Mouse (Mus musculus) midbrain, embryonic 16.5 days (tissue): ENCODE measurements around the gene Rhbdl1. TPM values are rescaled to one million over a fixed set of nuclear protein-coding genes. Genes with fewer than 3 reads are reported as not detected.
A peak's percentile ranks its signal among the peaks of the same experiment; 100 is the strongest.

ENCODE experiments used
- ATAC-seq: fragments of 200-750 bp; cut with Nextera tagmentation; 2 replicates; pipeline ENCODE4 v1.8.0; 2017; ENCODE audit warnings: moderate TSS enrichment
- H3K27ac ChIP-seq: fragments of 300-500 bp; sonication (generic); 2 replicates; pipeline ENCODE4 v1.5.1; 2014; ENCODE audit warnings: mild to moderate bottlenecking, low read length, mixed read lengths
- H3K27me3 ChIP-seq: fragments of 300-500 bp; sonication (generic); 2 replicates; pipeline ENCODE4 v1.6.1; 2014; ENCODE audit warnings: low read depth, low read length, mixed read lengths; ENCODE audit not compliant: control insufficient read depth, insufficient read depth
- H3K36me3 ChIP-seq: fragments of 300-500 bp; sonication (generic); 2 replicates; pipeline ENCODE4 v1.6.1; 2014; ENCODE audit warnings: mild to moderate bottlenecking, low read length, moderate library complexity, mixed read lengths; ENCODE audit not compliant: control insufficient read depth, insufficient read depth
- H3K4me1 ChIP-seq: fragments of 300-500 bp; sonication (generic); 2 replicates; pipeline ENCODE4 v1.6.1; 2014; ENCODE audit warnings: mild to moderate bottlenecking, low read length, mixed read lengths; ENCODE audit not compliant: control insufficient read depth, insufficient read depth
- H3K4me2 ChIP-seq: fragments of 300-500 bp; sonication (generic); 2 replicates; pipeline ENCODE4 v1.6.1; 2014; ENCODE audit warnings: mild to moderate bottlenecking, low read length, mixed read lengths
- H3K4me3 ChIP-seq: fragments of 300-500 bp; sonication (generic); 2 replicates; pipeline ENCODE4 v1.5.1; 2014; ENCODE audit warnings: low read depth, mild to moderate bottlenecking, low read length, moderate library complexity, mixed read lengths
- H3K9ac ChIP-seq: fragments of 300-500 bp; sonication (generic); 2 replicates; pipeline ENCODE4 v1.6.1; 2014; ENCODE audit warnings: low read depth, low read length, mixed read lengths
- H3K9me3 ChIP-seq: fragments of 300-500 bp; sonication (generic); replicated peaks from 2 replicates; pipeline ENCODE4 v1.6.1; 2014; ENCODE audit warnings: mild to moderate bottlenecking, low read length, mixed read lengths; ENCODE audit not compliant: control insufficient read depth, poor library complexity, severe bottlenecking
- WGBS: fragments of 180-500 bp; shearing (Covaris S2); extraction: QIAGEN DNeasy Blood & Tissue Kit; methylation state at CpG from one replicate; pipeline ENCODE4 v1.1.7; 2014; 5-methylcytosine and 5-hydroxymethylcytosine counted together
- polyA plus RNA-seq: library from polyadenylated mRNA; unstranded; fragments of >200 nt; fragmentation: Nextera tagmentation; extraction: Ambion mirVana; gene quantifications from 2 replicates; pipeline ENCODE4 v1.2.1, GENCODE M21; 2015

Gene Rhbdl1
- polyA plus RNA-seq, 1 experiment from 2014 or later: 66.1 TPM

GRCm38 (mm10) chr17:25879750-25880149 lies 42.7 kb upstream of the Rhbdl1 start:
- Histone ChIP-seq H3K27ac (no peak overlapping the region), H3K9me3 (no peaks in the 10 kb centered on the region), H3K36me3 (peaks cover 19% of the 10 kb centered on the region), H3K4me1 (peaks cover 19% of the 10 kb centered on the region), H3K4me2 (no peak overlapping the region), H3K27me3 (no peaks in the 10 kb centered on the region), H3K4me3 (no peak overlapping the region), H3K9ac (no peak overlapping the region)
- WGBS: 61% methylated on average over 8 of the region's 8 CpGs
- no peak for ATAC-seq

GRCm38 (mm10) chr17:25879261-25879660 lies 42.2 kb upstream of the Rhbdl1 start:
- Histone ChIP-seq H3K4me1 (peaks cover 19% of the 10 kb centered on the region), H3K27me3 (no peaks in the 10 kb centered on the region), H3K9ac (no peak overlapping the region), H3K4me3 (no peak overlapping the region), H3K9me3 (no peaks in the 10 kb centered on the region), H3K4me2 (no peak overlapping the region), H3K36me3 (peaks cover 19% of the 10 kb centered on the region), H3K27ac (no peak overlapping the region)
- ATAC-seq: no peak
- 42% methylated on average over 4 of the region's 4 CpGs for WGBS

DNA sequence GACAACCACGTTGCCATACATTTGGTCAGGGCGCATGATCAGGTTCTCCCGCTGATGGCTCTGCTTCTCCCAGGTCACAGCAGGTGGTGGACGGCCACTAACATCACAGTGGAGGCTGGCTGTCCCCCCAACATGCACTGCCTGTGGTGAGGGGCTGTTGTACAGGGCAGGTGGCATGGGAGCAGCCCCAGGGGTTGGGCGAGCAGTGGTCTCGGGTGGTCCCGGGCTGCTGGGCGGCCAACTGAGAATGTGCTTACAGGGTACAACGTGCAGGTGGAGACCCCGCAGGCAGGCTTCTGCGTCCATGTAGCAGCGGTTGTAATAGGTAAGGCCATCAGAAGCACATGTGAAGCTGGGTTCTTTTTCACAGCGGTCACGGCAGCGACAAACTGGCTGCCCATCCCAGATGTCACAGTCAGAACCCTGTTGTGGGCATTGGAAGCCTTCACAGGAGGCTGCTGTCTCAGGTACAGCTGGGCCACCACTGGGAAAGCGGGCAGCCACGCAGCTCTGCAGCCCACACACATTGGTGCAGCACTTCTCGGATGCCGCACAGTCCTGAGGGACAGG lies 41.6 kb upstream of the Rhbdl1 start:
- 84% methylated on average over 19 of the region's 19 CpGs for WGBS
- Histone ChIP-seq H3K9me3 (no peaks in the 10 kb centered on the region), H3K4me2 (no peak overlapping the region), H3K4me1 (peaks cover 22% of the 10 kb centered on the region), H3K27me3 (no peaks in the 10 kb centered on the region), H3K27ac (no peak overlapping the region), H3K36me3 (peaks cover 18% of the 10 kb centered on the region), H3K9ac (no peak overlapping the region), H3K4me3 (no peak overlapping the region)
- no peak for ATAC-seq

DNA sequence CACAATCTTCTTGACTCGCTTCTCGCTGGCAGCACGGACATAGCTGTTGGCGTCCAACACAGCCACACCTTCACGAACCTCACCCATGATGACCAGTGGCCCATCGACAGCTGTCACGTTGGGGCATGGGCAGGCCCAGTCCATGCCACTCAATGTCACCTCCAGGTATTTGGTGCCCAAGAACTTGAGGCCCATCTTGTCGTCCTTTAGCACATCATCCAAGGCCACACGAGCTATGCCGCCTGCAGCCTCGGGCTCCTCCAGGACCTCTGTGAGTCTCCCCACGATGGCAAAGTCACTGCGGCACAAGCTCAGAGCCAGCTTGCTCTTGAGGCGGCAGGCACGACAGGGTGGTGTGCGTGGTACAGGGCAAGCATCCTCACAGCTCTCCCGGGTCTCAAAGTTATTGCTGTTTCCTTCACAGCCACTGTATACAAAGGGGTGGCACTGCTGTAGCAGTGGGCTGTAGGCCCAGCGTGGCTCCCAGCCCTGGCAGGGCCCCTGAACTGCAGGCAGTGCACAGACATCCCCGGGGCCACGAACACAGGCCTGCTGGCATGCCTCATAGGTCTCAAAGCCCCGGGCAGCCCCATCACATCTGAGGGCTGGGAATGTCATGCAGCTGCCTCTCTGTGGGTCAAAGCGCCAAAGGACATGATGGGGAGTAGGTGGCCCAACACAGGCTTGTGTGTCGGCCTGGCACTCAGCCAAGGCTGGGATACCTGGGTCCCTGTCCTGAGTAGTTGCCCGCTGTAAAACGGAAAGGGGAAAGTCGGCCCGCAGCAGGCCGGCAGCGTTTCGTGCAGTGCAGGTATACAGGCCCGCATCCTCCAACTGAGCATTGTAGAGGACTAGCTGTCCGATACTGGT lies 40.9 kb upstream of the Rhbdl1 start:
- 91% methylated on average over 32 of the region's 32 CpGs for WGBS
- peaks cover 23% of the 10 kb centered on the region for H3K4me1 ChIP-seq
- no peak overlapping the region for H3K4me3 ChIP-seq
- no peak overlapping the region for H3K4me2 ChIP-seq
- peaks cover 11% of the 10 kb centered on the region for H3K36me3 ChIP-seq
- no peak overlapping the region for H3K9ac ChIP-seq
- no peak overlapping the region for H3K27ac ChIP-seq
- no peaks in the 10 kb centered on the region for H3K9me3 ChIP-seq
- no peak for ATAC-seq
- no peaks in the 10 kb centered on the region for H3K27me3 ChIP-seq

DNA sequence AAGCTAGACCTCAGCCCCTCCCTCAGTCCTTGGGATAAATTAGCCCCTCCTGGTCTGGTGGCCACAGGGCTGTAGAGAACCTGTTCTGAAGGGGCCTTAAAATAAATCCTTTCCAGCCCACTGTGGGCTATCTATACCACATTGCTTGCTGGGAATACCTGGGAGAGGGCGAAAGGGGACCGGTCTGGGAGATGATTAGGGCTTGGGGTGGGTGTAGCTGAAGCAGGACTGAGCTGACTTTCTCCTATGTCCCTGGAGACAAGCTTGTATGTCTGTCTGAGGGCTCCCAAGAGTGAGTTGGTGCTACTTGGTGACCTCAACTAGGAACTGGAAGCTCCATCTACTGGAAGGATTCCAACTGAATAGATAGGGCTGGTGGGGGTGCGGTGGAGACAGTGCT lies 39.9 kb upstream of the Rhbdl1 start:
- Histone ChIP-seq H3K27me3 (no peaks in the 10 kb centered on the region), H3K9me3 (no peaks in the 10 kb centered on the region), H3K4me2 (peak overlapping the region; percentile 77), H3K4me1 (peaks cover 23% of the 10 kb centered on the region), H3K27ac (no peak overlapping the region), H3K4me3 (no peak overlapping the region), H3K36me3 (peaks cover 11% of the 10 kb centered on the region), H3K9ac (no peak overlapping the region)
- ATAC-seq: no peak
- 94% methylated on average over 3 of the region's 3 CpGs for WGBS

DNA sequence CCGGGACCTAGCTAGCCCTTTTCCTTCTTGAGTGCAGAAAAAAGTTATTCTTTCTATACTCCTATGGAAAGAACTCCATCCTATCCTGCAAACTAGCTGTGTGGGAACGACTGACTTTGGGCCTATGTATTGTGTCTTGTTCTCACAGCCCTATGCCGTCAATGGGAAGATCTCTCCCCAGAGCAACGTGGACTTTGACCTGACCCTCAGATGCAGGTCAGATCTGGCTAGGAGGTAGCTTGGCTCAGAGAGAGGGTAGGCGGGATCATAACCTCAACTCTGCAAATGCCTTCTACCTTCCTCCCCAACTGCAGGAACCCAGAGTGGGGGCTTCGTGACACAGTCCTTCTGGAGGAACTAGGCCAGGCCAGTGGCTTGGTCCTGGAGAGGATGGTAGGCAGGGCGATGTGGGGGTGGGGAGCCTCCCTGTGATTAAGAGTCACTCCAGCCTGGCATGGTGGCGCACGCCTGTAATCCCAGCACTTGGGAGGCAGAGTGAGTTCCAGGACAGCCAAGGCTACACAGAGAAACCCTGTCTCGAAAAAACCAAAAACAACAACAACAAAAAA lies 39.3 kb upstream of the Rhbdl1 start:
- Histone ChIP-seq H3K4me3 (peak overlapping the region; percentile 62), H3K27ac (peak overlapping the region; percentile 93), H3K9me3 (no peaks in the 10 kb centered on the region), H3K36me3 (peaks cover 11% of the 10 kb centered on the region), H3K9ac (peak overlapping the region; percentile 85), H3K27me3 (no peaks in the 10 kb centered on the region), H3K4me1 (peaks cover 23% of the 10 kb centered on the region), H3K4me2 (peak overlapping the region; percentile 77)
- 57% methylated on average over 10 of the region's 10 CpGs for WGBS
- no peak for ATAC-seq

- no peaks in the 10 kb centered on the region for H3K27me3 ChIP-seq
- H3K4me2 ChIP-seq: peak overlapping the region; percentile 77
- H3K36me3 ChIP-seq: peaks cover 11% of the 10 kb centered on the region
- under 1% methylated on average over 59 of the region's 59 CpGs for WGBS
- H3K4me3 ChIP-seq: peak overlapping the region; percentile 62
- H3K27ac ChIP-seq: peak overlapping the region; percentile 93
- H3K9ac ChIP-seq: peak overlapping the region; percentile 85
- peak; percentile 93 for ATAC-seq
- H3K9me3 ChIP-seq: no peaks in the 10 kb centered on the region
- H3K4me1 ChIP-seq: peaks cover 20% of the 10 kb centered on the region
These were observed 38.4 kb upstream of the Rhbdl1 start for GRCm38 (mm10) chr17:25875171-25876136.

GRCm38 (mm10) chr17:25874721-25875170 lies 37.7 kb upstream of the Rhbdl1 start, which contains the start of gene Mettl26:
Gene Mettl26, plus strand, starts transcription at chr17:25875074.
- Histone ChIP-seq H3K9ac (peak within 1 kb of the TSS; percentile 85), H3K27ac (peak within 1 kb of the TSS; percentile 93), H3K27me3 (no peaks in the 10 kb centered on the region), H3K4me3 (peak within 1 kb of the TSS; percentile 62), H3K9me3 (no peaks in the 10 kb centered on the region), H3K4me2 (peak within 1 kb of the TSS; percentile 77), H3K36me3 (peaks cover 11% of the 10 kb centered on the region), H3K4me1 (peaks cover 17% of the 10 kb centered on the region)
- WGBS: under 1% methylated on average over 25 of the region's 25 CpGs
- ATAC-seq: peak; percentile 69
